Mouse (Mus musculus) heart, embryonic 15.5 days (tissue): ENCODE measurements around the gene Atrnl1. TPM values are rescaled to one million over a fixed set of nuclear protein-coding genes. Genes with fewer than 3 reads are reported as not detected.

Source experiments
- ATAC-seq: fragments of 200-750 bp; cut with Nextera tagmentation; replicated peaks from 2 replicates; pipeline ENCODE4 v1.8.0; 2017; ENCODE audit warnings: low read depth, moderate TSS enrichment; ENCODE audit not compliant: insufficient number of reproducible peaks, insufficient read depth, low FRiP score
- H3K27ac ChIP-seq: fragments of 300-500 bp; sonication (generic); 2 replicates; pipeline ENCODE4 v1.5.1; 2015; ENCODE audit warnings: mild to moderate bottlenecking, inconsistent platforms
- H3K27me3 ChIP-seq: fragments of 300-500 bp; sonication (generic); 2 replicates; pipeline ENCODE4 v1.6.1; 2015; ENCODE audit warnings: inconsistent platforms
- H3K36me3 ChIP-seq: fragments of 300-500 bp; sonication (generic); 2 replicates; pipeline ENCODE4 v1.6.1; 2015; ENCODE audit warnings: mild to moderate bottlenecking, inconsistent platforms
- H3K4me1 ChIP-seq: fragments of 300-500 bp; sonication (generic); replicated peaks from 2 replicates; pipeline ENCODE4 v1.6.1; 2015; ENCODE audit warnings: inconsistent platforms
- H3K4me2 ChIP-seq: fragments of 300-500 bp; sonication (generic); 2 replicates; pipeline ENCODE4 v1.6.1; 2015; ENCODE audit warnings: inconsistent platforms, mild to moderate bottlenecking, moderate library complexity
- H3K4me3 ChIP-seq: fragments of 300-500 bp; sonication (generic); 2 replicates; pipeline ENCODE4 v1.5.1; 2015; ENCODE audit warnings: mild to moderate bottlenecking, inconsistent platforms
- H3K9ac ChIP-seq: fragments of 300-500 bp; sonication (generic); 2 replicates; pipeline ENCODE4 v1.6.1; 2015; ENCODE audit warnings: mild to moderate bottlenecking, inconsistent platforms
- H3K9me3 ChIP-seq: fragments of 300-500 bp; sonication (generic); replicated peaks from 2 replicates; pipeline ENCODE4 v1.6.1; 2016; ENCODE audit warnings: inconsistent platforms
- WGBS: fragments of 180-500 bp; shearing (Covaris S2); methylation state at CpG from one replicate; pipeline ENCODE4 v1.1.7; 2015; ENCODE audit warnings: mixed read lengths; 5-methylcytosine and 5-hydroxymethylcytosine counted together
- polyA plus RNA-seq: library from polyadenylated mRNA; unstranded; fragments of >200 nt; fragmentation: Nextera tagmentation; extraction: Ambion mirVana; gene quantifications from 2 replicates; pipeline ENCODE4 v1.2.1, GENCODE M21; 2015

The Atrnl1 gene
- polyA plus RNA-seq, 1 experiment from 2014 or later = 2.9 TPM

DNA sequence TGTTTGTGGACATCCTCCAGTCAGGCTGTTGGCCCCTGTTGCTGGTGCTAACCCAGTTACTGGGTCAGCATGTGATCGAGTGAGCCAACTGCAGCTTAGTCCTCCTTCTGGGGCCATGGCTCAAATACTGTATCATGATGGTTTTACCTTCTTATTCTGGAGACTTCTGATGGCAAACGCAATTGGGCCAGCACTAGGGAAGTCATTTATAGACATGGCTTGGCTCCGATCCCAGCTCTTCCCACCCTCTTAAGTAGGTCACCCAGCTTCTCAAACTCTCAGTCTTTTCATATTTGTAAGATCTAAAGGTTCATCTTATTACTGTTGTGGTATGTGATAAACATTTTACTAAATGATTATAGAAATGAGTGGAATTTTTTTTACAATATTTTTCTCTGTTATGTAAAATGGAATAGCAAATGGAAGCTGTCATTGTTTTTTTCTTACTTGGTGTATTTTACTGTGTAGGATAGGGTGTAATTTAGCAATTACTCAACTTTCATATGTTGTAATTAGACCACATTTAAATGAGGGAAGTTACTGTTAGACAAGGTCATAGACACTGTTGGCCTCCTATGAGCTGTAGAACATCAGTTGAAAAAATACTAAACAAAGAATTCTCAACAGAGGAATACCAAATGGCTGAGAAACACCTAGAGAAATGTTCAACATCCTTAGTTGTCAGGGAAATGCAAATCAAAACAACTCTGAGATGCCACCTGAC, 171.7 kb downstream of the Atrnl1 start:
- no peak overlapping the region for H3K9ac ChIP-seq
- peaks cover 3% of the 10 kb centered on the region; the same call in 1 of the 2 replicates for H3K4me1 ChIP-seq
- no peak for ATAC-seq
- H3K27ac ChIP-seq = no peak overlapping the region
- H3K27me3 ChIP-seq = no peaks in the 10 kb centered on the region
- 76% methylated on average over 3 of the region's 3 CpGs for WGBS
- no peak overlapping the region for H3K4me3 ChIP-seq
- H3K36me3 ChIP-seq = no peaks in the 10 kb centered on the region
- H3K4me2 ChIP-seq = no peak overlapping the region
- H3K9me3 ChIP-seq = no peaks in the 10 kb centered on the region

DNA sequence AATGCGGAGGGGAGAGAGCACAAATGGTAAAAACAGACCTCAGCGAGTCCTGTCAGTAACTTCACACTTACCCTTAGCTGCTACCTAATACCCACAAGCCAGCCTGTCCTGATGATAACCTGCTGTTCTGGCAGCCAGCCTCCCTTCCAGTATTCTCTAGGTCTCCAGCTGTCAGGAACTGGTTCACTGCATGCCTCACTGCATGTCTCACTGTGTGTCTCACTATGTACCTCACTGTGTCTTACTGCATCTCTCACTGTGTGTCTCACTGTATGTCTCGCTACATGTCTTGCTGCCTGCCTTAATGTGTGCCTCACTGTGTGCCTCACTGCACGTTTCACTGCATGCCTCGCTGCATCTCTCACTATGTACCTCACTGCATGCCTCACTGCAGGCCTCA, 175.9 kb downstream of the Atrnl1 start:
- WGBS = 77% methylated on average over 5 of the region's 5 CpGs
- H3K27ac ChIP-seq = no peak overlapping the region
- H3K9ac ChIP-seq = no peak overlapping the region
- no peaks in the 10 kb centered on the region for H3K27me3 ChIP-seq
- H3K4me2 ChIP-seq = no peak overlapping the region
- no peak overlapping the region for H3K4me3 ChIP-seq
- peaks cover 3% of the 10 kb centered on the region; the same call in 1 of the 2 replicates for H3K4me1 ChIP-seq
- H3K36me3 ChIP-seq = no peaks in the 10 kb centered on the region
- no peak for ATAC-seq
- no peaks in the 10 kb centered on the region for H3K9me3 ChIP-seq

DNA sequence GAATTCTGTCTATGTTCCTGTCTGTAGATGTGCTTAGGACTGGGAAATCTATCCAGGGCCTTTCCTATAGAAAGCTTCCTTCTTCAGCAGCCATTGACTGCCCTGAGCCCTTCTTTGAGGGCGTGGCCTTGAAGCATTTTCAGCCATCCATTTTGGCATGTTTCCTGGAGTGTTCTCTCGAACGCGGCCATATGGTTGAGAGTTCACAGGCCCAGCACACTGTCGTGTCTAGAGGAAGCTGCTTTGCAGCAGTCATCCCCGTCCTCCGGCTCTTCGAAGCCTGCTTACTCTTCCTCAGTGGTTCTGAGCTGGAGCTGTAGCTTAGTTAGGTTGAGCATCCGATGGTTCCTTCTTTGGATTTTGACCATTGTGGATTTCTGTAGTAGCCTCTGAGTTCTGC, 191.4 kb downstream of the Atrnl1 start:
- 64% methylated on average over 9 of the region's 9 CpGs for WGBS
- ATAC-seq = no peak
- H3K27ac ChIP-seq = no peak overlapping the region

DNA sequence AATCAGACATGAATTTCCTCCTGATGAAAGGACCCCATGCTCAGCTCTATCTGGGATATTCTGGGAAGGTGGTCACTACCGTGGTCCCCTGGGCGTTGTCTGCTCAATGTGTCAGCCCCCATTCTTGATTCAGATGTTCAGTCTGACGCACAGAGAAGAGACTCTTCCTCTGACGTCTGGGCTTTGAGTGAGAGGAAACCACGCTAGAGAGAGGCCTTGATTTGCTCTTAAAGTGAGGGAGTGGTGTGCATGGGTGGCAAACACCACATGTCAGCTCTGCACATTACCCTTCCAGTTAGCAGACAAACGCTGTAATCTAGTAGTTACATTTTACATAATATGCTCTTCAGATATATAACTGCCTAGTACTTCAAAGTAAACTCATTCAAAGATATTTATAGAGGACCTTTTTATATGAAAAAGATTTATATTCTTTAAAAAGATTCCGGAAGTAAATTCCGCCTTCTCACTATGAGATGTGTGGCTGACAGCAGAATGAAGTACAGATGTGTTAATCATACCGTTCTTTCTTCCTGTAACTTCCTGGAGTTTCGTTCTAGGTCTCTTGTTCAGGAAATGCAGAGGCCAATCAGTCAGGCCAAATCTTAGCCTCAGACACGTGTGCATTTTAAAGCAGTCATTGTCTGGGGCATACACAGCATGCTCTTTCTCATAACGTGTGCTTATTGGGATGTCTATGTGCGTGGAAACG, 192.1 kb downstream of the Atrnl1 start:
- WGBS = 43% methylated on average over 14 of the region's 14 CpGs

More for the DNA sequence above, 191.4 kb downstream of the Atrnl1 start:
- H3K9ac ChIP-seq = no peak overlapping the region
- H3K27me3 ChIP-seq = no peaks in the 10 kb centered on the region
- H3K4me2 ChIP-seq = no peak overlapping the region
- no peak overlapping the region for H3K4me3 ChIP-seq
- peaks cover 9% of the 10 kb centered on the region for H3K4me1 ChIP-seq
- no peaks in the 10 kb centered on the region for H3K9me3 ChIP-seq
- H3K36me3 ChIP-seq = no peaks in the 10 kb centered on the region

DNA sequence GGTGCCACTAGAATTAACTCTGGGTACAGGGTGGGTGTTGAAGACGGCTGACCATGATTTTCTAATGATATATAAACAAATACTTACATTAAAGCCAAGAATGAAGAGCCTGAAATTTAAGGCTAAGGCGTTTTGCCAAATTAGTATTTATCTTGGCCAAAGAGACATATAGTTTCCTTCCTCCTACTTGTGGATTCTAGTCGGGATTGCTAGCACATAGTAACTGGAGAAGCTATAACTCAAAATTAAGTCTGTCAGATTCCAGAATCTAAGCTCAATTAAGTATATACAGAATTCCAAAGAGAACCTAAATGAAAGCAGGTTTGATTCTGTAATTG, 192.6 kb downstream of the Atrnl1 start:
- WGBS = 42% methylated on average over 3 of the region's 3 CpGs
- no peak for ATAC-seq
- H3K4me2 ChIP-seq = no peak overlapping the region
- peak overlapping the region; percentile 7; the same call in 1 of the 2 replicates for H3K27ac ChIP-seq
- H3K9ac ChIP-seq = no peak overlapping the region
- no peaks in the 10 kb centered on the region for H3K36me3 ChIP-seq
- peaks cover 9% of the 10 kb centered on the region for H3K4me1 ChIP-seq
- H3K27me3 ChIP-seq = no peaks in the 10 kb centered on the region
- no peaks in the 10 kb centered on the region for H3K9me3 ChIP-seq
- H3K4me3 ChIP-seq = no peak overlapping the region

More for the DNA sequence above, 192.1 kb downstream of the Atrnl1 start:
- peak overlapping the region; percentile 7; the same call in 1 of the 2 replicates for H3K27ac ChIP-seq
- H3K36me3 ChIP-seq = no peaks in the 10 kb centered on the region
- no peak overlapping the region for H3K4me3 ChIP-seq
- peaks cover 9% of the 10 kb centered on the region for H3K4me1 ChIP-seq
- ATAC-seq = no peak
- H3K9ac ChIP-seq = no peak overlapping the region
- H3K9me3 ChIP-seq = no peaks in the 10 kb centered on the region
- H3K27me3 ChIP-seq = no peaks in the 10 kb centered on the region
- H3K4me2 ChIP-seq = no peak overlapping the region

DNA sequence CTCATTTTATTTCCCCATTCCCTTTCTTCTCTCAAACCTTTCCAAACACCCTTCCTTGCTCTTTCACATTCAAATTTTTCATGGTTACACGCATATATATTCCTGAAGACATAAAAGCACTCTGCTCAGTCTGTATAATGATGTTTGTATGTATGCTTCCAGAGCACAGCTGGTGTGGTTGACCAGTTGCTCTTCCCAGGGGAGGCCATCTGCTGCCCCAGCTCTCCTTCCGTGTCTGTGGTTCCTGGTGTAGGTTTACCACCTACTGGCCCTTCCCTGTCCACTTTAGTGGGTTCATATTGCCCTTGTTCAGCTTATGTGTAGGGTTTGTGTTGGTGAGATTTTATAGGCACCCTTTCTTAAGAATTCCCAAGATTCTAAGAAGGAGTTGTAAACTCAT, 197.5 kb downstream of the Atrnl1 start:
- no peaks in the 10 kb centered on the region for H3K27me3 ChIP-seq
- H3K9me3 ChIP-seq = no peaks in the 10 kb centered on the region
- 90% methylated on average over 2 of the region's 2 CpGs for WGBS

DNA sequence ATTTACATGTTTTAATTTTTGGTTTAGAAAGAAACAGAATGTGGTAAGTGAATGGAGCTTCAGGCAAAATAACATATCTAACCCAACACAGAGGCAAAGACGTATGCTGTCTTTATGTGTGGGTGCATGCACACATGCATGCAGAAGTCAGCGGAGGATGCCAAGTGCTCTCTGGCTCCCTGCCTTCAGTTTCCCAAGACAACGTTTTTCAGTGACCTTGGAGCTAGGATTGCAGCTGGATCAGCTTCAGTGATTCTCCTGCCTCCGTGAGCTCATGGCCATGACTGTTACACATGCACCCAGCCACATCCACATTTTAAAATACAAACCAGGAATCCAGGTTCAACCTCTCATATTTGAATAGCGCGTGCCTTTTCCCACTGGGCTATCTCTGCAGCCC, 203.5 kb downstream of the Atrnl1 start:
- 71% methylated on average over 6 of the region's 6 CpGs for WGBS
- Histone ChIP-seq H3K9me3 (no peaks in the 10 kb centered on the region), H3K4me2 (no peak overlapping the region), H3K4me1 (peaks cover 8% of the 10 kb centered on the region; the same call in 1 of the 2 replicates), H3K4me3 (no peak overlapping the region), H3K36me3 (no peaks in the 10 kb centered on the region), H3K27ac (no peak overlapping the region), H3K27me3 (no peaks in the 10 kb centered on the region), H3K9ac (no peak overlapping the region)
- no peak for ATAC-seq

More for the DNA sequence above, 197.5 kb downstream of the Atrnl1 start:
- Histone ChIP-seq H3K4me1 (no peaks in the 10 kb centered on the region), H3K4me3 (no peak overlapping the region), H3K27ac (no peak overlapping the region), H3K4me2 (no peak overlapping the region), H3K36me3 (no peaks in the 10 kb centered on the region), H3K9ac (no peak overlapping the region)
- ATAC-seq = no peak

DNA sequence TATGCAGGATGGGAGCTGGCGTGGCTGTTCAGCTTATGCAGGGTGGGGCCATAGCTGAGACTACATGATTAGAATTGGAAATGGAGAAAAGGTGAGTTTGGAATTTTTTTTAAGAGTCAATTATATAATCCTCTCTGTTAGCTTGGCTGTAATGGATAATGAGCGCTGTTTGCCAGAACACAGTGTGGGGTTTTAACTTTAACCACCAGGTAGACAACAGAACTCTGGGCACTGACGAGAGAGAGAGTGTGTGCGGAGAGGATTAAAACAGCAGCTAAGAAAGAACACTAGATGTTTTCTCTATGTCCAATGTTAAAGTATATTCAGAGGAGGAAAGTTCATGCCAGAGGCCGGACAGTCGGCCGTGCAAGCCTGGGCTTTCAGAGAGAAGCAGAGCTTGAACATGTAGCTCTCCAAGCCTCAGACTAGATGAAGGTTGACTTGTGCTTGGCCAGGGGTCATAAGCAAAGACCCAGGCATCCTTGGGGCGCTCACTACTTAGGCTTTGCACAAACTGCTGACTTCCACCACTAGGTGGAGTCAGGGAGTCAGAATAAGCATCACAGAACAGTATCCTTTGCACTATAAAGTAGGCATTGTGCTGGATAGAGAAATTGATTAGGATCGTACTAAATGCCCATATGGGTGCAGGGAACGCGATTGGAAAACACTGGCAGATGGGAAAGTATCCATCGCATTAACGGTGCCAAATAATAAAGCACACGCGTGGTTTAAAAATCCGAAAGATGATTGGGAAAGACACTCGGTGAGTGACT, 205.6 kb downstream of the Atrnl1 start:
- Histone ChIP-seq H3K9me3 (no peaks in the 10 kb centered on the region), H3K36me3 (no peaks in the 10 kb centered on the region), H3K9ac (no peak overlapping the region), H3K4me3 (no peak overlapping the region), H3K27ac (no peak overlapping the region), H3K4me2 (no peak overlapping the region), H3K27me3 (no peaks in the 10 kb centered on the region), H3K4me1 (peaks cover 8% of the 10 kb centered on the region; the same call in 1 of the 2 replicates)
- no peak for ATAC-seq
- WGBS = 90% methylated on average over 17 of the region's 17 CpGs

DNA sequence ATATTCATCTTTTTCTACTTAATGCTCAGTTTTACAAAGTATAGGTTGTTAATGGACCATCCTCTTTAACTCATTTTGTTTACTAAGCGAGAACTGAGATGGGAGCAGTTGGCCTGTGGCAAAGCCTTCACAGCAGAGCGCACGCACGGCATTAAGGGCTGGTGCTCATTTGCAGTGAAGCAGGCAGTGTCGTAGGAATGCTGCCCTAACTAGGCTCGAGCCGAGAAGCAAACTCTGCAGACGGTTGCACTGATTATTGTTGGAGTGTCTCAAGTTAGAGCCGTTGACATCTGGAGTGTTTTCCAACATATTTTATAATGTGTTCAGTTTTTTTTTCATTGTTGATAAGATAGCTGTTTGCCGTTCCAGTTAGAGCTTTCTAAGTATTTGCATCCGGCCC, 206.9 kb downstream of the Atrnl1 start:
- Histone ChIP-seq H3K4me2 (no peak overlapping the region), H3K9me3 (no peaks in the 10 kb centered on the region), H3K36me3 (no peaks in the 10 kb centered on the region), H3K27me3 (no peaks in the 10 kb centered on the region), H3K27ac (no peak overlapping the region), H3K4me3 (no peak overlapping the region), H3K9ac (no peak overlapping the region), H3K4me1 (peaks cover 8% of the 10 kb centered on the region; the same call in 1 of the 2 replicates)
- 26% methylated on average over 11 of the region's 11 CpGs for WGBS
- no peak for ATAC-seq

DNA sequence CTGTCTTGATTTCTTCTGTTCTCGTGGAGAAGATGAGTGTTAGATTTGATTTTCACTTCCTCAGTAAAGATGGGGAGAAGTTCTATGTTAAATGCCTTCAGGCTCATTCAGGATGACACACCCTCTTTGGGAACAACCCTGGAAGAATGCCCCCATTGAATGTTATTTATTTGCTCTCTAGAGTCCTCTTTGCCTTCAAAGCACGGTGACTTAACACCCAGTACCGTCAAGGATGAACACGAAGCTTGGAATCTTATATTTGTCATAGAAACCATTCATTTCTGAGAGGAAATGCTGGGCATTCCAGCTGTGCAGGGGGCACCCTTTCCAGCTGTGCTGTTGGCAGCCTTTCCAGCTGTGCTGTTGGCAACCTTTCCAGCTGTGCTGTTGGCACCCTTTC, 212.6 kb downstream of the Atrnl1 start:
- H3K36me3 ChIP-seq = no peaks in the 10 kb centered on the region
- H3K9me3 ChIP-seq = no peaks in the 10 kb centered on the region
- H3K27ac ChIP-seq = no peak overlapping the region
- no peak overlapping the region for H3K4me3 ChIP-seq
- no peaks in the 10 kb centered on the region for H3K27me3 ChIP-seq
- 80% methylated on average over 4 of the region's 4 CpGs for WGBS
- no peak overlapping the region for H3K4me2 ChIP-seq
- H3K4me1 ChIP-seq = no peaks in the 10 kb centered on the region
- ATAC-seq = no peak
- H3K9ac ChIP-seq = no peak overlapping the region
